Mouse (Mus musculus): Measurements from ENCODE around the gene Rnf5.

DNA sequence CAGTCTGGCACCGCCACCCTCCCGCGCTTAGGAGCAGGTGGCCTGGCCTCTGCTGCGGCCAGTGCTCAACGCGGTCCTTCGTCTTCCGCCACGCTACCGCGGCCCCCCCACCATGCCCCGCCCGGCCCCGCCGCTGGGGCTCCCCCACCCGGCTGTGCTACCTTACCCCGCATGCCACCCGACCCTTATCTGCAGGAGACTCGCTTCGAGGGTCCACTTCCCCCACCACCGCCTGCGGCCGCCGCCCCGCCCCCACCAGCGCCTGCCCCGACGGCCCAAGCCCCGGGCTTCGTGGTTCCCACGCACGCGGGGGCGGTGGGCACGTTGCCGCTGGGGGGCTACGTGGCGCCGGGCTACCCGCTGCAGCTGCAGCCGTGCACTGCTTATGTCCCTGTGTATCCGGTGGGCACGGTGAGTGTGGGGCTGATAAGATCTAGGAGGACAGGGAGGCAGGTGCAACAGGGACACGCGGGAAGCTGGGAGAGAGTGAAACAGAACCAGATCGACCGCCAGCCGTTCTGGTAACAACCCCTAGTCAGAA, 27.3 kb upstream of the Rnf5 start:
- TF ChIP-seq FLI1 (IDR thresholded peaks at IDR 0.05; ENCODE audit: low read length) (no peak), GATA1 (IDR thresholded peaks at IDR 0.05; ENCODE audit: borderline replicate concordance, low read length) (no peak)

Measured in megakaryocyte, embryonic 14.5 days (primary cell).